Mouse (Mus musculus) liver, postnatal 0 days (tissue): ENCODE data around the gene Zfp709.

Source experiments
- CTCF ChIP-seq: sonication (generic); IDR thresholded peaks from 2 replicates; pipeline ENCODE4 v1.5.1; 2016; ENCODE audit warnings: antibody characterized with exemption, low read depth
- EP300 ChIP-seq: IDR thresholded peaks from 2 replicates; pipeline ENCODE4 v1.6.1; 2016; ENCODE audit warnings: antibody characterized with exemption, low read depth, mild to moderate bottlenecking

GRCm38 (mm10) chr8:71907798-71908257, 26.0 kb downstream of the Zfp709 start:
- TF ChIP-seq CTCF (no peak), EP300 (no peak; the same call in 1 of the 2 replicates)
